Mouse (Mus musculus) ES-Bruce4 (cell line): ENCODE measurements around the gene Anks1.

Experiments
- CTCF ChIP-seq: IDR thresholded peaks from one replicate; pipeline ENCODE4 v1.8.1; 2011; ENCODE audit warnings: low read depth, low read length
- POLR2A ChIP-seq: IDR thresholded peaks from one replicate; pipeline ENCODE4 v1.8.1; 2011; ENCODE audit warnings: low read length; ENCODE audit not compliant: insufficient read depth

GRCm38 (mm10) chr17:27911371-27911770, 2.3 kb downstream of the Anks1 start:
- TF ChIP-seq CTCF: no peak
- no peak for TF ChIP-seq POLR2A
